Mouse (Mus musculus) testis, adult 2 months (tissue): Measurements from ENCODE around the gene Mcpt1. TPM values are rescaled to one million over a fixed set of nuclear protein-coding genes. Genes with fewer than 3 reads are reported as not detected.
"Not testable (repeated sequence)": the region's sequence is repeated elsewhere in the genome, so short reads cannot be mapped to it uniquely, and the experiment has no call there.

Experiments
- H3K27ac ChIP-seq: fragments of 200-500 bp; 2 replicates; pipeline ENCODE4 v1.5.1; 2012; ENCODE audit warnings: low read depth, low read length; ENCODE audit not compliant: control insufficient read depth, insufficient read depth
- H3K27me3 ChIP-seq: fragments of 200-500 bp; 2 replicates; pipeline ENCODE4 v1.6.1; 2012; ENCODE audit warnings: mild to moderate bottlenecking, low read length, moderate library complexity; ENCODE audit not compliant: control insufficient read depth, insufficient read depth
- H3K36me3 ChIP-seq: fragments of 200-500 bp; 2 replicates; pipeline ENCODE4 v1.6.1; 2012; ENCODE audit warnings: mild to moderate bottlenecking, low read length; ENCODE audit not compliant: control insufficient read depth, insufficient read depth
- H3K4me1 ChIP-seq: fragments of 200-500 bp; 2 replicates; pipeline ENCODE4 v1.6.1; 2012; ENCODE audit warnings: low read length; ENCODE audit not compliant: control insufficient read depth, insufficient read depth
- H3K4me3 ChIP-seq: fragments of 200-500 bp; 2 replicates; pipeline ENCODE4 v1.5.1; 2012; ENCODE audit warnings: low read depth, mild to moderate bottlenecking, low read length, moderate library complexity, mixed read lengths; ENCODE audit not compliant: control insufficient read depth
- CTCF ChIP-seq: fragments of 200-500 bp; IDR thresholded peaks from 2 replicates; pipeline ENCODE4 v1.5.1; 2012; ENCODE audit warnings: low read depth, mild to moderate bottlenecking, inconsistent platforms, low read length, moderate library complexity; ENCODE audit not compliant: control insufficient read depth, insufficient read depth, insufficient replicate concordance
- POLR2A ChIP-seq: fragments of 200-500 bp; IDR thresholded peaks from 2 replicates; pipeline ENCODE4 v1.6.1; 2012; ENCODE audit warnings: low read depth, mild to moderate bottlenecking, inconsistent platforms, low read length, moderate library complexity; ENCODE audit not compliant: control insufficient read depth
- polyA plus RNA-seq: library from polyadenylated mRNA; depleted of rRNA; stranded (reverse); fragments of >200 nt; gene quantifications from 2 replicates; pipeline ENCODE4 v1.2.3, GENCODE M21; 2012; rRNA removed

Gene Mcpt1
- polyA plus RNA-seq, 1 experiment = not detected

- Histone ChIP-seq H3K4me3 (no peak overlapping the region), H3K36me3 (no peaks in the 10 kb centered on the region), H3K27ac (no peak overlapping the region), H3K4me1 (no peaks in the 10 kb centered on the region), H3K27me3 (no peaks in the 10 kb centered on the region)
- TF ChIP-seq CTCF = no peak
- TF ChIP-seq POLR2A = no peak
These were observed 37.6 kb downstream of the Mcpt1 start for GRCm38 (mm10) chr14:56055408-56055807.

- H3K27ac ChIP-seq = no peak overlapping the region
These were observed 40.0 kb downstream of the Mcpt1 start for GRCm38 (mm10) chr14:56057722-56058121.

GRCm38 (mm10) chr14:56062213-56062612, 44.4 kb downstream of the Mcpt1 start, which contains the start of gene Mcpt4:
TSS of gene Mcpt4 (minus strand) at chr14:56062313.
- not testable (repeated sequence) for H3K36me3 ChIP-seq, H3K27me3 ChIP-seq, H3K27ac ChIP-seq, H3K4me1 ChIP-seq, H3K4me3 ChIP-seq

More at GRCm38 (mm10) chr14:56057722-56058121, 40.0 kb downstream of the Mcpt1 start:
- Histone ChIP-seq H3K4me1 (no peaks in the 10 kb centered on the region), H3K27me3 (no peaks in the 10 kb centered on the region), H3K4me3 (no peak overlapping the region), H3K36me3 (no peaks in the 10 kb centered on the region)
- TF ChIP-seq POLR2A (no peak), CTCF (no peak)

Other genes with a start within 250 kb of the Mcpt1 start
- gene Adcy4, start 233.9 kb upstream of the Mcpt1 start, polyA plus RNA-seq = 0.38 and 0.82 TPM in 2 replicates
- gene Ripk3, start 229.1 kb upstream of the Mcpt1 start, polyA plus RNA-seq = 4.1 and 4.8 TPM in 2 replicates
- gene Nfatc4, start 194.8 kb upstream of the Mcpt1 start, polyA plus RNA-seq = 0.58 and 0.83 TPM in 2 replicates
- 0.41 and 0.51 TPM in 2 replicates for gene Nynrin, start 164.0 kb upstream of the Mcpt1 start, polyA plus RNA-seq
- 1.0 and 1.1 TPM in 2 replicates for gene Cbln3, start 133.6 kb upstream of the Mcpt1 start, polyA plus RNA-seq
- 5.0 and 5.1 TPM in 2 replicates for gene Khnyn, start 133.0 kb upstream of the Mcpt1 start, polyA plus RNA-seq
- 50.7 and 55.1 TPM in 2 replicates for gene Sdr39u1, start 117.7 kb upstream of the Mcpt1 start, polyA plus RNA-seq
- gene Cma1, start 73.3 kb upstream of the Mcpt1 start, polyA plus RNA-seq = 0.10 TPM in 1 of 2 replicates, not detected in the other
- not detected in 2 replicates for gene Cma2, start 67.0 kb upstream of the Mcpt1 start, polyA plus RNA-seq
- gene Mcpt9, start 12.5 kb downstream of the Mcpt1 start, polyA plus RNA-seq = not detected in 2 replicates
- gene Mcpt2, start 24.1 kb downstream of the Mcpt1 start, polyA plus RNA-seq = not detected in 2 replicates
- 0.16 TPM in 1 of 2 replicates, not detected in the other for gene Mcpt4, start 44.3 kb downstream of the Mcpt1 start, polyA plus RNA-seq
- not detected in 2 replicates for gene Mcpt8, start 67.3 kb downstream of the Mcpt1 start, polyA plus RNA-seq
- not detected in 2 replicates for gene Ctsg, start 84.6 kb downstream of the Mcpt1 start, polyA plus RNA-seq
- gene Gzme, start 102.7 kb downstream of the Mcpt1 start, polyA plus RNA-seq = not detected in 2 replicates
- not detected in 2 replicates for gene Gzmd, start 114.6 kb downstream of the Mcpt1 start, polyA plus RNA-seq
- not detected in 2 replicates for gene Gzmg, start 141.6 kb downstream of the Mcpt1 start, polyA plus RNA-seq
- gene Gzmn, start 156.6 kb downstream of the Mcpt1 start, polyA plus RNA-seq = 49.9 and 57.5 TPM in 2 replicates
- not detected in 2 replicates for gene Gzmf, start 193.4 kb downstream of the Mcpt1 start, polyA plus RNA-seq
- not detected in 2 replicates for gene Gzmc, start 216.7 kb downstream of the Mcpt1 start, polyA plus RNA-seq
- not detected in 2 replicates for gene Gzmb, start 244.3 kb downstream of the Mcpt1 start, polyA plus RNA-seq